Mouse (Mus musculus) layer of hippocampus, adult 9-10 months (tissue): ENCODE results near the gene Sufu.

Source experiments
- DNase-seq: peaks from one replicate; pipeline ENCODE4 v3.0.0; 2022; ENCODE audit warnings: low spot score

Sufu gene

DNA sequence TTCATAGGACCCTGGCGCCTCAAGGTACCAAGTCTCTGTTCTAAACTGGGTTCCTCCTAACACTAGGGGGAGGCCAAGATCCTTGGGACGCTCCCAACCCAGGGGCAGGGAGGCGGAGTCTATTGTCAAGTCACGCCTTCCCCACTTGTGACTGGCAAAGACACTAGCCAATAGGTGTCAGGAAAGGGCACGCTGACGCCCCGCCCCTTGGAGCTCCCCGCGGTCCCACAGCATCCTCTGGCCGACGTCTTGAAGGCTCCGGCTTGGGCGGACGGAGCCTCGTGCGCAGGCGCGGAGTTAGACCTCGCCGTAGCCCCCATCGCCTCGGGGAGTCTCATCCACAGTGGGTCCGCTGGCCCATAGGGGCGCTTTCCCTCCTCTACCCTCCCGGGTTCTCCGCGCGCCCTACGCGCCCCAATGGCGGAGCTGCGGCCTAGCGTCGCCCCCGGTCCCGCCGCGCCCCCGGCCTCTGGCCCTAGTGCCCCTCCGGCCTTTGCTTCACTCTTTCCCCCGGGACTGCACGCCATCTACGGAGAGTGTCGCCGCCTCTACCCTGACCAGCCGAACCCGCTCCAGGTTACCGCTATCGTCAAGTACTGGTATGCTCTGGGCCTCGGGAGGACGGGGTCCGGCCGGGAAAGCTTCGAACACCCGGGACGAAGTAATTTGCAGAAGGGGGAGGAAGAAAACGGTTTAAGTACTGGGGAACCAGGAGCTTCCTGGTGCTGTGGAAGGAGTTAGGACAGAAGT is at the start of gene Sufu:
Gene Sufu (plus strand): TSS at position 211 of the 750 bp plus-strand sequence.
- DNase-seq = peak; percentile 98

DNA sequence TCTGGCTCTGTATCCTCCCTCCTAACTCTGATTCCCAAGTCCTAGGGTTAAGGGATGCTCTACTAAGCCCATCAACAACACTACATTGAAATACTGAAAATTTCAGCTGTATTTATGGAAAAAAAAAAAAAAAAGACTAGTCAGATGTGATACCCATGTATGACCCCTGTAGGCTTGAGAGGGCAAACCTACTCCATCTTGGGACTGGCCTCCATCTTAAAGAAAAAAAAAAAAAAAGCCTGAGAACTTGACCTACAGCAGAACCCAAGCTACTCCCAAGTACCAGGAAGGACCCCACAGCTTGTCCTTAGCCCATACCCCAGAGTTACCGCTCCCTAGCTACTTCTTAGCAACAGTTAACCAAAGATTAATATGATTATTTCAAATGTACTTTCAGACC is 49.5 kb upstream of the Sufu start:
- DNase-seq = no peak

DNA sequence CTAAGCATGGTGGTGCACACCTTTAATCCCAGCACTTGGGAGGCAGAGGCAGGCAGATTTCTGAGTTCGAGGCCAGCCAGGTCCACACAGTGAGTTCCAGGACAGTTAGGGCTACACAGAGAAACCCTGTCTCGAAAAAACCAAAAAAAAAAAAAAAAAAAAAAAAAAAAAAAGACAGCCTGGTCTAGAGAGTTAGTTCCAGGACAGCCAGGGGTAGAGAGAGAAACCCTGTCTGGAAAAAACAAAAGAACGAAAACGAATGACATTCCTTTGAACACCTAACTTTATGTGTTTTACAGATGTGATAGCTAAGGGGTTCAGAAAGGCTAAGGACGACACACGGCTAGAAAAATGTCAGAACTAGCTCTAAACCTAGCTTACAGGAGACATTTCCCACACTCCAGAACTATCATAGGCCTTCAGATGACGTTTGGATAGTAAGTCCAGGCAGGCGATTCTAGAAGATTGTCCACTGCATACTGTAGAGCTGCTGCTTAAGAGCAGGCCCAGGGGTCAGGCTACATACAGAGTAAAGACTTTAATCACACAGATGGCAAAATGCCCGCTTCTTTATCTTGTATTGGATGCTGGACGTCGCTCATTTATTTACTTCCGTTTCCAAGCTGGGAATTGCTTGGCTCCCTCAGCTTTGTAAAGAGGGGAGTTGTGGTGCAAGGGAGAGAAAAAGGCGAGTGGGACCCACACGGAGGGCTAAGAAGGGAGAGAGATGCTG is 48.6 kb upstream of the Sufu start:
- no peak for DNase-seq

DNA sequence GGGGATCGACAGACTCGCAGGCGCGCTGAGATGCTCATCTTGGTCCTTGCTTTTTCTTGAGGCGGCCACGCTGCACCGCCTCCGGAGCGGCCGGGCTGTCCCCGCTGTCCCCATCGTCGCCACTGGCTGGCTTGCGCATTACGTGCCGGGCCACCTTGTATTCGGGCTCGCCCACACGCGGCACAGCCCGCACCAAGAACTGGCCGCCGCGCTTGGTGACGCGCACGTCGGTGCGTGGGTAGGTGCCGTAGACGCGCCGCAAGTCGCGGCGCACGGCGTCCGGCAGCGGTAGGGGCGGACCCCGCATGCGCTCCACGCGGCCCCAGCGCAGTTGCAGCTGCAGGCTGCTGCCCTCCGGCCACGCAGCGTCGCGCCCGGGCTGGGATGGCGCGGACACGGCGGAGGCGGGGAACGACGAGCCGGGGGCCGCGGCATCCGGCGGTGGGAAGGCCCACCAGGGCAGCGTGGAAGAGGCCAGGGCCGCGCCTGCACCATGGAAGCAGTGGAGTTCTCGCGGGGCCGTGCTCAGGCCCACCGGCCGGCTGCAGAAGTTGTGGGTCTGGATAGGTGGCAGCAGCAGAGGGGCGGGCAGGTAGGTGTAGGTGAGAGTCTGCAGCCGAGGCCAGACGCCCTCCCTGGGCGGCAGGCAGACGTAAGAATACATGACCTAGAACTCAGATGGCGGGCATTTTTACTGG is 47.8 kb upstream of the Sufu start:
- no peak for DNase-seq

DNA sequence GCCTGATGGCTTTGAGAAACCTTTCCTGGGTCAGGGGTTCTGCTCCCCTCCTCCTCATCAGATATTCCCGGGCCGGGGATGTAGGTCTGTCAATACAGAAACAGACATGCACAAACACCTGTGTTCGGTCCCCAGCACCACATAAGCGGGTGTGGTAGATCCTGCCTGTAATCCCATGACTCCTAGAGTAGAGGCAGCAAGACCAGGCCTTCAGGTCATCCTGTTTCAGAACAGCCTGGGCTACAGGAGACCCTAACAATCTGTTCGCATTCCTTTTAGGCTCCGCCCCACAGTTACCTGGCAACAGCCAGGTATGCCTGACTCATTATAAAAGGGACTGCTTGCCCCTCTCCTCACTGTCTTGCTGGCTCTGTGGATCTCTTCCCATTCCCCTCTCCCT is 47.1 kb upstream of the Sufu start:
- no peak for DNase-seq

DNA sequence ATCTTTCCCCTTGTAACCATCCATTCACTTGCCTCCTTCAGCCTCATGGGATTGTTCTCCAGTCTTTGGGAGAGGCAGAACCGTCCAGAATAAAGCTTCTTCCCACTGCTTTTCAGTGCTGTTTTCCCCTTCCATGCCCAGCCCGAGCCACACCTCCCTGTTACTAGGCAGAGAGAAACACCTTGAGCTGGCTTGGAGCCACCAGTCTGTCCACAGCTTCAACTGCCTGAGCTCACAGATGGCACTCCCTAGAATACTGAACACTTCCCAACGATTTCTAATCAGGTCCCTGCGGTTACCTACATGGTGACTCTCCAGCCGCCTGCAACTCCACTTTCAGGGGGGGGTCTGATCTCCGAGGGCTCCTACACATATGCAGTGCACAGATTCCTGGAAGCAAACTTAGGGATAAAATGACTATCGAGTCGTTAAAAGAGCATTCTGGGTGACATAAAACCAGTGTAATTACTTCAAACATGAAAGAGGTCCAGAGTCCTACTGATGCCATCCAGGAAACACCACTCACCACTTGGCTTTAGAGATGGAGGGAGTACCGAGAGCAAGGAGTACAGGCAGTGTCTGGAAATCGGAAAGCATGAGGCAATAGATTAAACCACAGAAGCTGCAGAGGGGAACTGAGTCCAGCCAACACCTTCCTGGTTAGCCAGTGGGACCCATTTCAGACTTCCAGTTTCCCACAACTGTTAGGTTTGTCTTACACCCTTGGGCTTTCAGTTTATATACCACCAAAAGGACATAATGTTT is 46.3 kb upstream of the Sufu start, which contains the start of gene 2310034G01Rik:
Gene 2310034G01Rik (minus strand): TSS at position 135 of the 765 bp plus-strand sequence.
- no peak for DNase-seq

DNA sequence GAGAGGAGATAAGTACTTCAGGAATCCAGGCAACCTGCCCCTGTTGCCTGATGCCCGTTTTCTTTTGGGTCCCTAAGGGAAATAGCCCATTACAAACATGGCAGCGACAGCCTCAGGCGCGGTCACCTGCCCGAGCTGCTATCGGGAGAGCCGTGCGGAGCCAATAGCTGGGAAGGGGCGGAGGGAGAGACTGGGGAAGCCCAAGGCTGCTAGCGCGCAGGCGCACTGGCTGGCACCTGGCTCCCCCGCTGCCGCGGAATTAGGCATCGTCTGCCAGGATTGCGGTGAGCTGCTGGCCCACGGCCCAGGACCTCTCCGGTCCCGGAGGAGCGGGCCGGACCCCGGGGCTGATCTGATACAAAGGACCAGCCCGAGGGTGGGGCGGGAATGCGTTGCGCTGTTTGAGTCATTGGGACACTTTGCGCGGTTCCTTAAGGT is 40.0 kb upstream of the Sufu start:
- DNase-seq = peak; percentile 62

DNA sequence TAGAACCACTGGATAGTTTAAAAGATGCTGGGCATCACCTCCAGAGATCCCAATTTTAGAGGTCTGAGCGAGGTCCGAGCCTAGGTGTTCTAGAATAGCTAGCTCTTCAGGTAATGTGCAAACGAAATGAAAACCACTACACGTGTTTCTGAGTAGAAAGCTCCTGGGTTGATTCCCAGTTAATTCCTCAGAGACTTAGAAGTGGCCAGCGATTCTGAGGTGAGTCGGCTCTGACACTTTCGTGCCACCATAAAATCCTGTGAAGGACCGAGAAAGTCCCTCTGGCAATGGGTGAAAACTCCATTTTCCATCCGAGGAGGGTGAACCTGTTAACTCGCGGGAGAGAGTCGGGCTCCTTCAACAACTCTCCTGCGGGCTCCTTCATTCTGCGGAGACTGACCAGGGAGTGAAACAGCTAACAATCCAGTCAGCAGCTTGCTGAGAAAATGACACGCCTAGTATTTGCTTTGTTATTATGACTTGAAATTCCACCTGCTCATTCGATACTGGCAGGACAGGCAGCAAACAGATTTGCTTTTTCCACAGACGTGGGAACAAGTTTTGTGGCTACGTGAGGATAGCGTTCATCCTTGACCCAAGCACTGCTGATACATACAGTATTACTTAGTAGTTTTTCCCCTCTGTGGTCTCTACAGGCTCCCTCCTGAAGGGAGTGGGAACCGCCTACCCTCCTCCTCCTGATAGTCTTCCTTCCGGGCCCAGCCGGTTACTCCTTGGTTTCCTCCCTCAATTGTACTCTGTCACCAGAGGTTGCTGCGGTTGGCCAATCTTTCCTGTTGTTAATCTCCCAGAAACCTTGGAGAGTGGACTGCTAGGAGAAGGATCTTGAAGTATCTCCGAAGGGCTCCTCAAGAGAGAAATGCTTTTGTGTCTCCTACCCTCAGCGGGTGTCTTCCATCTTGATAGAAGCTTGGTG is 39.1 kb upstream of the Sufu start:
- DNase-seq = no peak

DNA sequence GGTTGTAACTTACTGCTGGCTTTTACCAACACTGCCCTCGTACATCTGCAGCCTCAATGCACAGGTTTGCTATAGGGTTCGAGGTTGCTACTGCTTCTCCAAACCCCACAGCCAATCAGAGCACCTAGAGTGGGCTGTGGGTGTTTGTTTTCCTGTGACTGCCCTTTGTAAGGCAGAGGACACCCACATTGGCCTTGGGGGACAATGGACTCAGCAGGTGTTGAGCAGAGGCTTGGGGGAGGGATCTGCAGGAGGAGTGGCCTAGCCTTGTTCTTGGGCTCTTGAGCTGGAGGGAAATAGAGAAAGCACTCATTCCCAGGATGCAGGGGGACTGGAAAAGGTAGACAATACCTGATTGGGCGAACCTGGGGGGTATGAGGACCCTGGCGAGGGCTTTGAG is 38.3 kb upstream of the Sufu start:
- DNase-seq = no peak

DNA sequence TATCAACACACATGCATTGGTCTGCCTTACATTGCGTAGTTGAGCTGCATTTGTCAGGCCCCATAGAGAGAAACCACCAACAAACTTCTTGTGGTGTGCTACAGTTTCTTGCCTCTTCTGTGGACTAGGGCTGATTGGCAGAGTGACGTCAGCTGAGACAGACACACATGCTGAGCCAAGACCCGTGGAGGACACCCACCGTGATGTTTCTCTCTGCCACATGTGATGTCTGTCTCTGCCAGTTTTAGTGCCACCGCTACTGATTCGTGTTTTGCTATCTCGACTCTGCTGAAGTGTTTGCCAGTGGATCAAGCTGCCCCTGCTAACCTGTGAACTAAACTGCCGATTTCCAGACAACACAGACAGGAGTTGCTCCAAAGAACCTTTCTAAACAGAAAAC is 34.6 kb upstream of the Sufu start:
- no peak for DNase-seq

DNA sequence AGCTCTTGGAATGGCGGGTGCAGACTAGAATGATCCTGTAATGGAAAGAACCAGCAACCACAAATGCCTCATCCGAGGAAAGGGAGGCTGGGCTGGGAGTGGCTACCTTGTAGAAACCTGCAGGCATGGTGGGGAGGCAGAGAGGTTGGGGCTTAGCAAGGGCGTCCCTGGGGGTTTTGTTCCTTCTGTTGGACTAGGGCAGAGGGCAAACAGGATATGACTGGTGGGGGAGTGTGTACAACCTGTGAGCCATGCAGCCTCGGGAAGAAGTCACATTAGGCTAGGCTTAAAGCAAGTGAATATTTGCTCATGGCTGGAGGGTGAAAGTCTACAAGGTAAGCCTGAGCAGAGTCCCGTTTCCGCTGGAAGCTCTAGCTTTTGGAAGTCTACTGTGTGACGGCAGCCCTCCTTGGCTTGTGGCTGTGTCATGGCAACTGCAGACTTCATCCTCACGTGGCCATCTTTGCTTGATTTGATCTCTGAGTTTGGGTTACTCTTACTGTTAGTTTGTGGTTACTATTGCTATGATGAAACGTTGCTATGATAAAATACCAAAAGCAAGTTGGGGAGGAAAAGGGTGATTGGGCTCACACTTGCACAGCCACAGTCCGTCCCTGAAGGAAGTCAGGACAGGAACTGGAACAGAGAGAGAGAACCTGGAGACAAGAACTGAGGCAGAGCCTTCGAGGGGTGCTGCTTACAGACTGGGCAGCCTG is 33.2 kb upstream of the Sufu start:
- no peak for DNase-seq

DNA sequence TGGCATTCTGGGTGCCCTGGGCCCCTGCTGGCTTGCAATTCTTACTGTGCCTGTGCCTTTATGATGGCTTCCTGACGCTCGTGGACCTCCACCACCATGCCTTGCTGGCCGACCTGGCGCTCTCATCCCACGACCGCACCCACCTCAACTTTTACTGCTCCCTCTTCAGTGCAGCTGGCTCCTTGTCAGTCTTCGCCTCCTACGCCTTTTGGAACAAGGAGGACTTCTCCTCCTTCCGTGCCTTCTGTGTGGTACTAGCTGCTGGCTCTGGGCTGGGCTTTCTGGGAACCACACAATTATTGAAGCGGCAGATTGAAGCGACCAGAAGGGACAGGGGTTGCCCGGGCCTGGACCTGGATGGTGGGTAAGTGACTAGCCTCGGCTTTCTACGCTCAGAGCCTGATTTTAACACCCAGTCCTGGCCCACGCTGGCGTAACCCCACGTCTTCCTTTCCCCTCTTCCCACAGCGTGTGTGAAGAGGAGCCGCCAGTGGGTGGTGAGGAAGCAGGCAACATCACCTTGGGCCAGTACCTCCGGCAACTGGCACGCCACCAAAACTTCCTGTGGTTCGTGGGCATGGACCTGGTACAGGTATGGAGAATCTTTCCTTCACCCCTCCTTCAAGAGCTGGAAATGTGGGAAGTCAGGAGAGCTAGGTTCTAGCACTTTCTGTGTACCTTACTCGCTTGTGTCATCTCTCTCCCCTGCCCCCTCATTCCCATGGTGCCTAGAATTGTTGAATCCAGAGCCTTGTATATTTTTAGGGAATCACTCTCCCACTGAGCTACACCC is 28.7 kb upstream of the Sufu start:
- DNase-seq = no peak

DNA sequence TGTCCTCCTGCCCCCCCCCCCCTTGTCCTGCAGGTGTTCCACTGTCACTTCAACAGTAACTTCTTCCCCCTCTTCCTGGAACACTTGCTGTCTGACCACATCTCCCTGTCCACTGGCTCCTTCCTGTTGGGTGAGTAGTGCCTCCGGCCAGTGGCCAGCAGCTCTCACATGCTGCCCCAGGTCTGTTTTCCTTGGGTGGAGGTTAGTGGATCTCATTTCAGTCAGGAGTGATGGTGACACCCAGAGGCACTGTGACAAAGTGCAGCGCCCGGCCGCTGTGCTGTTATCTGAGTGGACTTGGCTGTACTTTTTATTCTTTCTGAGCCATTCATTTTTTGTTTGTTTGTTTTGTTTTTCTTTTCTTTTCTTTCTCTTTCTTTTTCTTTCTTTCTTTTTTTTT is 27.5 kb upstream of the Sufu start:
- no peak for DNase-seq

DNA sequence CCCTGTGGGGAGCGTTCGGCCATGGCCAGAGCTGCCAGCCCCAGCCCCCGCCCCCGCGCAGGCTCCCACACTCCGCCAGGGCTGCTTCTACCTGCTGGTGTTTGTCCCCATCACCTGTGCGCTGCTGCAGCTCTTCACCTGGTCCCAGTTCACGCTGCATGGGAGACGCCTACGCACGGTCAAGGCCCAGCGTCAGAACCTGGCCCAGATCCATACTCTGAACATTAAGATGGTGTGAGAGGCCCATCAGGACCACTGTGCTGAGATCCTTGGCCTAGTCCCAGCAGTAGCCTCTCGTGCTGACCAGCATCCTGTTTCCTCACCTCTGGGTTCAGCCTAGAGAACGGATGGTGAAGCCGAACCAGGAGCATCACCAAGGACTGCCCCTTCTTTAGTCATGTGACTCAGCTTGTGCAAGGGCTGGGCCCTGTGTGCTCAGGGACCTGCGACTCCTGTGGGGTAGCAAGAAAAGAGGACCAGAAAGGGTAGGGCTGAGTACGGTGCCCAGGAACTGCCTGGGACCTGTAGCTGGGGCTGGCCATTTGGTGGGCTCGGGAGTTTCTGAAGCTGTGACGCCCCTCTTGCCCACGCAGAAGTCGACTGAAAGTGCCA is 22.1 kb upstream of the Sufu start:
- no peak for DNase-seq

DNA sequence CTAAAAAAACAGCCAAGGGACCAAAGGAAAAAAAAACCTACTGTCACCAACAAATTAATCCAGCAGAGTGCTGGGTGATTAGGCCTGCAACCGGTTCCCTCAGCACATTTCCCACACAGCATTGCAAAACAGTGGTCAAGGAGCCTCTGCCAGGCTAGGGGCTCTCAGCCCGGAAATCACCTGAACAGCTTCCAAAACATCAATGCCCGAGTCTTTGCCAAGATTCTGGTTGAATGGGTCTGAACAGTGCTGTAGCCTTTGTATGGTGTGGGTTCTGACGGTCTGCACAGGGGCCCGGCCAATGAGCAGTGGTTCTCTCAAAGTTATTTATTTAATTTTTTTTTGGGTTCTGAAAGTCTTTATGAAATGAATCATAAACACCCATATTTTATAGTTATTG is 21.2 kb upstream of the Sufu start:
- DNase-seq = no peak

DNA sequence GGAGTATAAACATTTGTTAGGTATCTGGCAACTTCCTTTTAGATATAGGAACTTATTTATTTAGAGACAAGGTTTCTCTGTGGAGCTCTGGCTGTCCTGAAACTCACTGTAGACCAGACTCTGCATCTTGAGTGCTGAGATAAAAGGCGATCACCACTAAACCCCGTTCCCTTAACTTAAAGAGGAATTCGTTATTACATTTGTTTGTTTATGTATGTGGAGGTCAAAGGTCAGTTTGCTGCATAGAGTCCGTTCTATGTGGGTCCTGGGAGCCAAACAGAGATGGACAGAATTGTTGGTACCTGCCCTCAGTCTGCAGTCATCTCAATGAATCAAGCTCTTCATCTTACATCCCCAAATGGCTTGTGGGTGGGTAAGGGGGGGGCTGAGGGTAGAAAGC is 20.8 kb upstream of the Sufu start:
- no peak for DNase-seq

DNA sequence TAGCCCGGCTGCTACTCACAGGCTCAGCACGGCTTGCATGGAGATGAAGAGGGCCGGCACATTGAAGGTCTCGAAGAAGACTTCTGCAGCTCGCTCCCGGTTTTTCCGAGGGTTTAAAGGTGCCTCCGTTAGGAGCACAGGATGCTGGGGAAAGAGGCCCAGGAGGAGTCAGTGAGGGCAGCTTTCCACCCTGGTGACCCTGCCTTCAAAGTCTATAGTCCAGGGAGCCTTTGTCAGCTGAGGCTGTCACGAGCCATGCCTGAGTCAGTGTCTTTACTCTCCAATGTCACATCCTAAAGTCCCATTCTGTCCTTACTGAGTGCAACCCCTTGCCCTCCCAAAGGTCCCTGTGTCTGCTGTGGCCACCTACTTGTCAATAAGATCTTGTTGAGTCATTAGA is 14.4 kb upstream of the Sufu start:
- no peak for DNase-seq

DNA sequence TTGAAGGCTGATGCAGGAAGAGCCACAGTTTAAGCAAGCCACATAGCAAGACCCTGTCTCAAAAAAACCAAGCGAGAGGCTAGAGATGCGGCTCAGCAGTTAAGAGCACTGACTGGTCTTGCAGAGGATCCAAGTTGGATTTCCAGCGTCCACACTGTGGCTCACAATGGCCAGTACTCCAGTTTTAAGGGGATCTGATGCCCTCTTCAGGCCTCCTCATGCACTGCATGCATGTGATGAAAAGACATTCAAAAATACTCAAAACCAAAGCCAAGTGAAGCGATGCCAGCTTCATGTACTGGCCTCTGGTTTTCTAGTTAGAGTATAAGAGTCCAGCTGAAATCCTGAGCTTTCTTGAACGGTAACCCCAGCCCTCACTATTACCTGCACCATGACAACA is 6.8 kb upstream of the Sufu start:
- no peak for DNase-seq

DNA sequence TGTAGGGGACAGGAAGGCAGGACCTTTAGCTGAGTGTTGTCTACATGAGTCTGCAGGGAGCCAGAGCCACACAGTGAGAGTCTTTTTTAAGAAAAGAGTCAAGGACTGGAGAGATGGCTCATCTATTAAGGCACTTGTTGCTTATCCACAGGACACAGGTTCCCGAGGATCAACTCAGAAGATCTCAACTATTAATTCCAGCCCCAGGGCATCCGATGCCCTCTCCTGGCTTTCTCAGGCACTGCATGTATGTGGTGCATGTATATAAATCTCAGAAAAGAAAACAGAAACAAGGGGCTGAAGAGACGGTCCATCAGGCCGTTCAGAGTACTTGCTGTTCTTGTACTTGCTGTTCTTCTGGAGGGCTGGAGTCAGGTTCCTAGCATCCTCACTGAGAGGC is 4.7 kb upstream of the Sufu start:
- DNase-seq = no peak
